Mouse (Mus musculus) lung, postnatal 0 days (tissue): Measurements from ENCODE around the gene H1foo. TPM values are rescaled to one million over a fixed set of nuclear protein-coding genes. Genes with fewer than 3 reads are reported as not detected.
A peak's percentile ranks its signal among the peaks of the same experiment; 100 is the strongest.

Experiments
- ATAC-seq: fragments of 200-750 bp; cut with Nextera tagmentation; 2 replicates; pipeline ENCODE4 v1.8.0; 2017; ENCODE audit warnings: moderate library complexity
- DNase-seq: peaks from one replicate; pipeline ENCODE4 v3.0.0-alpha.2; 2016; ENCODE audit warnings: low spot score
- H3K27ac ChIP-seq: fragments of 300-500 bp; sonication (generic); 2 replicates; pipeline ENCODE4 v1.5.1; 2014; ENCODE audit warnings: antibody characterized with exemption, mild to moderate bottlenecking, low read length, mixed read lengths
- H3K27me3 ChIP-seq: fragments of 300-500 bp; sonication (generic); replicated peaks from 2 replicates; pipeline ENCODE4 v1.6.1; 2014; ENCODE audit warnings: low read length, mixed read lengths; ENCODE audit not compliant: insufficient read depth
- H3K36me3 ChIP-seq: fragments of 300-500 bp; sonication (generic); 2 replicates; pipeline ENCODE4 v1.6.1; 2014; ENCODE audit warnings: low read length, mixed read lengths; ENCODE audit not compliant: insufficient read depth
- H3K4me1 ChIP-seq: fragments of 300-500 bp; sonication (generic); 2 replicates; pipeline ENCODE4 v1.6.1; 2014; ENCODE audit warnings: antibody characterized with exemption, low read depth, low read length, mixed read lengths; ENCODE audit not compliant: insufficient read depth
- H3K4me2 ChIP-seq: fragments of 300-500 bp; sonication (generic); replicated peaks from 2 replicates; pipeline ENCODE4 v1.6.1; 2014; ENCODE audit warnings: low read depth, mild to moderate bottlenecking, low read length, moderate library complexity, mixed read lengths
- H3K4me3 ChIP-seq: fragments of 300-500 bp; sonication (generic); 2 replicates; pipeline ENCODE4 v1.5.1; 2014; ENCODE audit warnings: low read depth, low read length
- H3K9ac ChIP-seq: fragments of 300-500 bp; sonication (generic); replicated peaks from 2 replicates; pipeline ENCODE4 v1.6.1; 2014; ENCODE audit warnings: low read depth, mild to moderate bottlenecking
- H3K9me3 ChIP-seq: fragments of 300-500 bp; sonication (generic); 2 replicates; pipeline ENCODE4 v1.6.1; 2016; ENCODE audit warnings: low read length, mixed read lengths
- CTCF ChIP-seq: IDR thresholded peaks from 2 replicates; pipeline ENCODE4 v1.5.1; 2016; ENCODE audit warnings: antibody characterized with exemption, mild to moderate bottlenecking
- EP300 ChIP-seq: IDR thresholded peaks from 2 replicates; pipeline ENCODE4 v1.6.1; 2016; ENCODE audit warnings: antibody characterized with exemption, mild to moderate bottlenecking, control low read depth
- WGBS: fragments of 180-500 bp; shearing (Covaris S2); extraction: QIAGEN DNeasy Blood & Tissue Kit; methylation state at CpG from one replicate; pipeline ENCODE4 v1.1.7; 2014; 5-methylcytosine and 5-hydroxymethylcytosine counted together
- polyA plus RNA-seq: library from polyadenylated mRNA; unstranded; fragments of >200 nt; fragmentation: Nextera tagmentation; extraction: Ambion mirVana; gene quantifications from 2 replicates; pipeline ENCODE4 v1.2.1, GENCODE M21; 2015

The H1foo gene
- polyA plus RNA-seq, 1 experiment from 2014 or later, result not detected

DNA sequence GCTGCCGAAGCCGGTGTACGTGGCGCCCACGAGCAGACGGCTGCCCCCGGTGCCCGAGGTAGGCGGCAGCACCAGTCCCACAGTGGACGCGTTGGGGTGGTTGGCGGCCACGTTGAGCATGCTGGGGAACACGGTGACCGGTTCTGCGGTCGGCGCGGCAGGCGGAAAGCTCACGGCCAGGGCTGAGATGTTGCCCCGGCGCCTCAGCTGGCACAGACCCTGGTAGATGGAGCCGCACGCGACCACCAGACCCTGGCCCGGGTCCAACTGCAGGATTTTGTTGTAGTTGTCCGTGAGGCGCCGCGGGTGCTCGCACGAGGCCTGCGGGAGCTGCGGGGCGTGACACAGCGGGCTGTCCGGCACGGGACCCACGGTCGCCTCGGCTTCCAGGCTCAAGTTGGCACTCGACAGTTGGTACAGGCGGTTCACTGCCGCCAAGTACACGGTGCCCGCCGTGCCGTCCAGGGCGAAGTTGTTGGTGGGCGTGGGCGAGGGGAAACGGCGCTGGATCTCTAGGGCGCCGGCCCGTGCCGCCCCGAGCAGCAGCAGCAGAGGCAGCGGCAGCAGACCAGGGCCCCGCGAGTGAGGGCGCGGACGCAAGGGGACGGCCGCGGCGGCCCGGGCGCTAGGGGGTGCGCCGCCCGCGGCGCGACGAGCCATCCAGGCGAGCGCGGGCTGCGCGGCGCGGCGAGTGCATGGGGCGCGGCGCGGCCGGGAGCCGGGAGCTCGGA, 49.6 kb downstream of the H1foo start:
- H3K9me3 ChIP-seq, result no peaks in the 10 kb centered on the region
- H3K27me3 ChIP-seq, result no peaks in the 10 kb centered on the region
- H3K9ac ChIP-seq, result peak overlapping the region; percentile 58
- WGBS, result under 1% methylated on average over 57 of the region's 93 CpGs
- ATAC-seq (peak; percentile 53), DNase-seq (no peak)
- H3K27ac ChIP-seq, result peak overlapping the region; percentile 92
- H3K4me2 ChIP-seq, result peak overlapping the region; percentile 74
- no peaks in the 10 kb centered on the region for H3K36me3 ChIP-seq
- peak; percentile 16; the same call in 1 of the 2 replicates for TF ChIP-seq CTCF
- no peak for TF ChIP-seq EP300
- peak overlapping the region; percentile 76 for H3K4me3 ChIP-seq
- H3K4me1 ChIP-seq, result peaks cover 13% of the 10 kb centered on the region

DNA sequence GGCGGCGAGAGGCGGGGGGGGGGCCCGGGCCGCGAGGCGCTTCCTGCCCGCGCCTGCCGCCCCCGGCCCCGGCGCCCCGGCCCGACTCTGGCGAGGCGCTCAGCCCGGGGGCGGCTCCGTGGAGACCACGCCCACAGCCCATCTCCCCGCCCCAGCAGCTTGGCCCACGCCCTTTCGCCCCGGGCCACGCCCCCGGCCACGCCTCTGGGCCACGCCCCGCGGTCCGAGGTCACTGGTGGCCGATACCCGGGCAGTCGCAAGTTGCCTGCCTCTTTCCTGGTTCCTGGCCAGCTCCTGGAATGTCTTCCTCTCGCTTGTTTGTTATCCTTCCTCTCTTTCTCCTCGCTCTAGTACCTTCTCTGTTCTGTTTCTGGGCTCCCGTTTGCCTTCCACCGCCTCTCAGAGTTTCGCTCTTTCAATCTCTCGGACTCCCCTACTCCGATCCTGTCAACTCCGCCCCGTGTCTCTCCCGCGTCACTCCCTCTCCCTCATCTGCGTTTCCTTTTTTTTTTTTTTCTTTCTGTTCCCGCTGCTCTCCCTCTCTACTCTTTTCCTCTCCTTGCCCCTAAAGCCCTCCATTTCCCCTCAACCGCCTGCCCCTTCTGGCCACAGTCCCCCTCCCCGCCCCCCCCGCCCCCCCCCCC, 50.3 kb downstream of the H1foo start, which contains the start of gene Plxnd1:
TSS of gene Plxnd1 (minus strand) at position 129 of the 644 bp plus-strand sequence.
- Histone ChIP-seq H3K9me3 (no peaks in the 10 kb centered on the region), H3K4me2 (peak within 1 kb of the TSS; percentile 74), H3K9ac (peak within 1 kb of the TSS; percentile 58), H3K36me3 (no peaks in the 10 kb centered on the region), H3K27ac (peak within 1 kb of the TSS; percentile 92), H3K27me3 (no peaks in the 10 kb centered on the region), H3K4me3 (peak within 1 kb of the TSS; percentile 76), H3K4me1 (peaks cover 13% of the 10 kb centered on the region)
- DNase-seq (peak; percentile 94), ATAC-seq (peak; percentile 87)
- under 1% methylated on average over 27 of the region's 51 CpGs for WGBS
- TF ChIP-seq EP300 (no peak), CTCF (no peak)

DNA sequence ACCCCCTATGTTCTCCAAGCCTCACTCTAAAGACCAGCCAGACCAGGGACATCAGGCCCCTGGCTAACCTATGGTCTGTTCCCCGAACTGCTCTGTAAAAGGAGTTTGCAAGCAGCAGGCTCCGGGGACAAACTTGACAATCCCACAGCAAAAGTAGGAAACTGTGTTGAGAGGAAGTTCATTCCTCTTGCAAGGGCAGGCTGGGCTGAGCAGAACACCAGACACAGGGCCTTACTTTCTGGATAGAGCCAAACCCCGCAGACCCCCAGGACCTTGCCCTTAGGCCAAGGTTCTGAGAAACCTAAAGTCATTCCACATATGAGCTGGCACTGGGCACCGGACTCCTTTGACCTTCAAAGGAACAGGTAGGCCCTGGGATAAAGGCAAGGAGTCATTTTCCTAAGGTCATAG, 50.8 kb downstream of the H1foo start:
- WGBS, result 30% methylated on average over 4 of the region's 4 CpGs
- H3K9ac ChIP-seq, result no peak overlapping the region
- H3K9me3 ChIP-seq, result no peaks in the 10 kb centered on the region
- peaks cover 13% of the 10 kb centered on the region for H3K4me1 ChIP-seq
- no peaks in the 10 kb centered on the region for H3K36me3 ChIP-seq
- ATAC-seq (no peak), DNase-seq (no peak)
- H3K27me3 ChIP-seq, result no peaks in the 10 kb centered on the region
- no peak overlapping the region; the same call in 1 of the 2 replicates for H3K4me3 ChIP-seq
- H3K27ac ChIP-seq, result peak overlapping the region; percentile 92
- TF ChIP-seq CTCF, result no peak
- no peak for TF ChIP-seq EP300
- H3K4me2 ChIP-seq, result peak overlapping the region; percentile 74

DNA sequence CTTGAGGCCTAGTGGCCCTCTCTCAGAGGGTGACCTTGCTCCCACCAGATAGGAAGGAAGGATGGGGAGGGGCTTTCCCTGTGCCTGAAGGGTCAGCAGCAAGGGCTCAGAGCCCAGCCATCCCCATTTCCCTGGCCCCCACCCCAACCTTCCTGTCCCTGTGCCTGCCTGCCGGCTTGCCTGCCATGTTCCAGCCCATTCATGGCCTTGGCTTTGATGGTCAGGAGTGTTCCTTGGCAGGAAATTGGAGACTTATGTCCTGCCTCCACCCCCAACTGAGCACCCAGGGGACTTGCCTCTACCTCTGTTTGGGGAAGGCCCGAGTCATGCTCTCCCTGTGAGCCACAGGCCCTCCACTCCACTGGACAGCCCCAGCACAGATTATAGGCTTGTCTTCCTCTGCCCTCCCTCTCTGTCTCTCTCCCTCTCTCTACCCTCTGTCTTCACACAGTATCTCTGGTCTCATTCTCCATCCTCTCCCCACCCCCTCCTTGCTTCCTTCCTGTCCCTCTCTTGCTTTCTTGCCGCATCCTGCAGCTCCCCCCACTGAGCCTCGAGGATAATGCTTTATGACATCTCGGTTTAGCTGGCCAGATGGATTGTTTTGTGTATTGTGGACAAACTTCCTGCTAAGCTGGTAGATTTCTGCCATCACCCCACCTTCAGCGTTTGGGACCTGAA, 51.6 kb downstream of the H1foo start:
- Histone ChIP-seq H3K4me2 (no peak overlapping the region), H3K4me3 (no peak overlapping the region), H3K9me3 (no peaks in the 10 kb centered on the region), H3K27ac (peak overlapping the region; percentile 92), H3K9ac (no peak overlapping the region), H3K4me1 (peaks cover 13% of the 10 kb centered on the region), H3K27me3 (no peaks in the 10 kb centered on the region), H3K36me3 (no peaks in the 10 kb centered on the region)
- ATAC-seq (peak; percentile 16), DNase-seq (peak; percentile 85)
- 26% methylated on average over 6 of the region's 6 CpGs for WGBS
- TF ChIP-seq CTCF, result peak; percentile 68
- peak; percentile 12; the same call in 1 of the 2 replicates for TF ChIP-seq EP300

DNA sequence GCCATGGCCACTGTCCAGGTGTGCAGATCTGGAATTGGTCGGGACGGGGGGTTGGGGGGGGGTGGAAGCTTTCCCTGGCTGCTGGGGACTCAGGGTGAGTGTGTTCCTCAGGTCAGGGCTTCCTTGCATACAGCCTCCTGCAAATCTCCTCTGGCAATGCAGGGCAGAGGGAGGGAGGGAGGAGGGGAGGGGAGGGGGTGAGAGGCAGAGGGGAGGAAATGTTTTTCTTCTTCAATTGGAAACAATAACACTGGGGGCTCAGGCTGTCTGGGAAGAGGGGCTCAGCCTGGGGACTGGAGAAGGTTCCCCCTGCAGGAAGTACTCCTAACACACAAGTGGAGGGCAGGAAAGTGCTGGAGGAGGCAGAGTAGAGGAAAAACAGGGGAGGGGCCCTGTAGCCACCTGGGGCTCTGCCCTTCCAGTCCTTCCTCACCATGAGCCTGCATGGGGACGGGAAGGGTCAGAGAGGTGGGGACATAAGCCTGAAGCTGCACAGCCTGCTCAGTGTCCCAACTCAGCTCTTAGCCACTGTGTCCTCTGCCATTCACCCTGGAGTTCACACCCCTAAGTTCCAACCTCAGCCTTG, 53.1 kb downstream of the H1foo start:
- H3K27ac ChIP-seq, result peak overlapping the region; percentile 20; the same call in 1 of the 2 replicates
- TF ChIP-seq CTCF (peak; percentile 21; the same call in 1 of the 2 replicates), EP300 (no peak)
- no peak overlapping the region for H3K9ac ChIP-seq
- no peaks in the 10 kb centered on the region for H3K36me3 ChIP-seq
- H3K4me1 ChIP-seq, result peaks cover 13% of the 10 kb centered on the region
- WGBS, result 26% methylated on average over 3 of the region's 3 CpGs
- DNase-seq (no peak), ATAC-seq (no peak)
- no peak overlapping the region for H3K4me2 ChIP-seq
- no peaks in the 10 kb centered on the region for H3K27me3 ChIP-seq
- no peaks in the 10 kb centered on the region for H3K9me3 ChIP-seq
- no peak overlapping the region for H3K4me3 ChIP-seq

DNA sequence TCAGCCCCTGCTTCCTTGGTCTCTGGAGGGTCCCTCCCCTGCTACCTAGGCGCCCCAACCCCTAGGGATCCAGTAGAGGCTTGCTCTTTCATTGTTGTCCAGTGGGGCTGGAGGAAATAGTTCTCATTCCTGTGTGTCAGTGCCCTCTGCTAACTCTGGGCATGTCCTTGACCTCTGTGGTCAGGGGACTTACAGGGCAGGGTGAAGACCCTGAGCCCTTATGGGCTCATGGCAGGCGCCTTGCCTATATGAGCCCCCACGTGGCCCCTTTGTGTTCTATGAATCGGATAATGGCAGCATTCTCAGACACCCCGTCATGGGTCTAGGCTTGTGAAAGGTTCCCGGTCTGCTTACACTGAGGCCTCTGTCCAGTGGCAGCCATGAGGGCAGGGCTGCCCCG, 54.0 kb downstream of the H1foo start:
- H3K36me3 ChIP-seq, result no peaks in the 10 kb centered on the region
- WGBS, result 74% methylated on average over 7 of the region's 7 CpGs
- no peaks in the 10 kb centered on the region for H3K27me3 ChIP-seq
- TF ChIP-seq EP300, result no peak
- TF ChIP-seq CTCF, result no peak
- H3K4me3 ChIP-seq, result no peak overlapping the region
- no peak overlapping the region for H3K27ac ChIP-seq
- no peaks in the 10 kb centered on the region for H3K9me3 ChIP-seq
- DNase-seq (no peak), ATAC-seq (no peak)
- H3K4me2 ChIP-seq, result no peak overlapping the region
- H3K9ac ChIP-seq, result no peak overlapping the region
- H3K4me1 ChIP-seq, result peaks cover 13% of the 10 kb centered on the region
